In the genomic region with DNA sequence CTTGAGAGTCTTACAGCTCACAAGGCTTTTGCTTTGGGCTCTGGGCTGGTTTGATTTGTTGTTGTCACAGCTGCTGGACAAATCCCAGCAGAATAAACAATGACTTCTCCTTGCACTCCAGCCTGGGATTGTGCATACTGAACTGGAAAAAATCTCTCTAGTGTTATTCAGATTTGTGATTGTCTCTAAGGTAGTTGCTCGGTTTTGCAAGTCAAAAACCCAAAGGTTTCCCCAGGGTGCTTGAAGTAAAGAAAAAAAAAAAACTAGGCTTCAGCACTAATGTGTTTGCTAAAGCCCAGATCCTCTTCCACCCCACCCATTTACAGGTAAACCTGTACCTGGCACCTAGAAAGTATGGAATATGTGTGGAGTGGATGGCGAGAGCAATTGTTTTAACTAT, we compare ENCODE assay signal across 14 mouse cellular contexts.
"Had no signal": no experiment of that assay in that cellular context is flagged by ENCODE, and none has a peak within 500 bp of the region (broad histone marks: within the 10 kb centered on the region; RNA-seq: fewer than 3 reads in every experiment).

No protein-coding gene starts in this region.

- DNase-seq: kidney, adult 8-10 months; kidney, postnatal 10 days; kidney, postnatal 36 days; layer of hippocampus, postnatal 36 days; liver, embryonic 13.5 days; lung, postnatal 10 days; lung, postnatal 36 days; midbrain, embryonic 14.5 days; thymus, postnatal 25 days had no signal

- H3K27ac ChIP-seq: kidney, embryonic 15.5 days; left cerebral cortex, adult 2 months; liver, embryonic 13.5 days; lung, embryonic 15.5 days; stomach, postnatal 0 days had no signal

- H3K9ac ChIP-seq: kidney, embryonic 15.5 days; liver, embryonic 13.5 days; lung, embryonic 15.5 days had no signal

- H3K9me3 ChIP-seq: kidney, embryonic 15.5 days; liver, embryonic 13.5 days; lung, embryonic 15.5 days had no signal

- H3K4me1 ChIP-seq: kidney, embryonic 15.5 days; liver, embryonic 13.5 days; lung, embryonic 15.5 days had no signal

- H3K4me3 ChIP-seq: kidney, embryonic 15.5 days; left cerebral cortex, adult 2 months; liver, embryonic 13.5 days; lung, embryonic 15.5 days had no signal

- H3K4me2 ChIP-seq: kidney, embryonic 15.5 days; liver, embryonic 13.5 days; lung, embryonic 15.5 days; midbrain, embryonic 11.5 days had no signal

- H3K36me3 ChIP-seq: kidney, embryonic 15.5 days; liver, embryonic 13.5 days; lung, embryonic 15.5 days had no signal

- H3K27me3 ChIP-seq: kidney, embryonic 15.5 days; liver, embryonic 13.5 days; lung, embryonic 15.5 days had no signal
